Mouse (Mus musculus) spleen, postnatal 10 days (tissue): ENCODE data around the gene Olfr715b.
"Not testable (repeated sequence)": the region's sequence is repeated elsewhere in the genome, so short reads cannot be mapped to it uniquely, and the experiment has no call there.

Experiments
- DNase-seq, 2 experiments: peaks; one replicate each; pipeline ENCODE4 v3.0.0; 2021 to 2022; ENCODE audit warnings: low spot score in 2 of 2

The Olfr715b gene

GRCm38 (mm10) chr7:107110269-107110668 lies at the start of gene Olfr715b:
Olfr715b (minus strand) TSS chr7:107110369.
- DNase-seq = not testable (repeated sequence)

DNA sequence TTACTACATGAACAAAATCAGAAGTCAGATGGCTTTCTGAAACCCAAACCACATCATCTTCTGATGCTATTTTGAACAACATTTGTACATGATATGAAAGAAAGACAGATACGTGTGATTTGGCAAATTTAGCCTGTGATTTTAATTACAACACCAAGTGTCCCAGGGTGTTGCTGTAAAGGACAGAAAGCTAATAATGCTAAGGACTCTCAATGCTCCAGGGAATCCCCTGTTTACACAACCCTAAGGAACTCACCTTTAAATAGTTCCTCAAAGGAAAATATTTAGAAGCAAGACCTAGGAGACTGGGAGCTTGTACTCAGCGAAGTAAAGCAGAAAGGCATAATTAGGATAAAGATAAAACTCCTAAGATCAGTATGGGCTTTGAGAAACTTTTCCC lies 27.9 kb upstream of the Olfr715b start, which contains the start of gene Olfr716:
TSS of gene Olfr716 (plus strand) at position 301 of the 400 bp plus-strand sequence.
- DNase-seq = not testable (repeated sequence)

DNA sequence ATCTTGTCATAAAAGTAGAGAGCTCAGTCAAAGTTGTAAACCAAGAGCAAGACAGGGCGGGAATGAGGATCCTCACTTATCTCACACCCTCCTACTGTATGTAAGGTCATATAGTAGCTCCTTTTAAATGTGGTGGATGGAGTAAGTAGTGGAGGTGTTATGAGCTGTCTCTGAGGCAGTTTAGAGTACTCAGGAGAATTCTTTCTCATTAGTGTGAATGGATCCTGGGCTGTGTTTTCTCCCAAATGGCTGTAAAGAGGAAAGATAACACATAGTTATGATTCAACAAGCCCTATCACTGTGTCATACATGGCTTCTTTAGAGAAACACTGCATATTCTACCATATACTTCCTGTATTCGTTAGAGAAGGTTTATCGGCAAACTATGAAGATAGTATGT lies 20.8 kb upstream of the Olfr715b start, which contains the start of gene Olfr715:
TSS of gene Olfr715 (minus strand) at position 101 of the 400 bp plus-strand sequence.
- not testable (repeated sequence) for DNase-seq

DNA sequence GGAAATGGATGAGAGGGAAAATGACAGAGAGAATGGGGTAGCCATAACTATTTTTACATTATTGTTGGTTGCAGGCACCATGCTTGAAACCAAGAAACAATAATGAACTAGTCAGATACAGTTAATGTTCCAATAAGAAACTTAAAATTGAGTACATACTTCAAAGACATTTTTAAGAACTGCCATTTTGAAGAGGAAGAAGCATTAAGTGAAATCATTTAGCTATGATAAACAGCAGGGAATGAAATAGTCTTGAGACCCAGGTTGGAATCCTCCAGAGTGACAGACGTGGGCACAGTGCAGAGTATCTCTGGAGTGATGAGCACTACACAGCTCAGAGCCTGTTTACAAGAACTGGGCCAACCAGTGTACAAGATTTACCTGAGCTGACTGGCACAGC lies 17.2 kb downstream of the Olfr715b start, which contains the start of gene Olfr17:
TSS of gene Olfr17 (plus strand) at position 301 of the 400 bp plus-strand sequence.
- DNase-seq = no peak

DNA sequence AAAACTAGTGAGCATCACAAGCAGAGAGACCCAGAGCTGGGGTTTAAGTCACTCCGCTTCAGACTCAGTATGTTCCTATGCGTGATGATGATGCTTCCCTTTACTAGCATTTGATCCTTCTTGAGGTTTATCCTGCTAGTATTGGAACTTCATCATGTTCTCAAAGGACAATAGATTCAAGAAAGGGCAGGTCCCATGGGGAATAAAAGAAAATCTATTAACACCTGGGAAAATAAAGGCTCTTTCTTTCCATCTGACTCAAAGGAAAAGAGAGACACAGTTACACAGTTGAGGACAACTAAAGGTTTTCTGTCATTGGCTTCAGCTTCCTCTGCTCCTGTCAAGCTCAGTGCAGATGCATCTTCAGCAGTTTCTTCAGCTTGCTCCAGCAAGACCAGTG lies 39.5 kb downstream of the Olfr715b start, which contains the start of gene Olfr714:
TSS of gene Olfr714 (plus strand) at position 301 of the 400 bp plus-strand sequence.
- DNase-seq = no peak
